Mouse (Mus musculus): Measurements from ENCODE around the gene Tnni3k.

DNA sequence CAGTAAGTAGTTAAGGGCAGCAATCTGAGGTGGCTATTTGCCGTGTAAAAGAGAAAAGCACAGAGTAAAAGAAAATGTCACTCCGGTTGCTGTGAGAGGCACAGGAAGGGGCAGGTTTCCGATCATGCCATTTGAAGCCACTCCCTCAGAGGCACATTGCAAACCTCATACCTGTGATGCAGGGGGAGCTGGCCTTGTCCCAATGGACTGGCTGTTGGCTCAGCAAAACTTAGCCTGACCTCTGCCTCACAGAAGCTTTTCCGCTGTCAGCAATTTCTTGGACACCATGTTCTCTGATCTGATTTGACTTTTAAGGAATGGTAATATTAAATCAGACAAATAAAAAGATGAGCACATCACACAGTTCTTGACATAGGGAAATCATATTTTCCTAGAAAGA, 52.4 kb downstream of the Tnni3k start:
- TF ChIP-seq CTCF (IDR thresholded peaks at IDR 0.05; ENCODE audit: low read depth) = no peak
- no peak for TF ChIP-seq EP300 (optimal IDR thresholded peaks at IDR 0.05)

Measured in stomach, postnatal 0 days (tissue).